Mouse (Mus musculus) testis, postnatal 14 days (tissue): ENCODE measurements around the gene Glud1.
"Not testable (repeated sequence)": the region's sequence is repeated elsewhere in the genome, so short reads cannot be mapped to it uniquely, and the experiment has no call there.

ENCODE experiments used
- DNase-seq: peaks from one replicate; pipeline ENCODE4 v3.0.0; 2021; ENCODE audit warnings: low spot score

Glud1 gene

DNA sequence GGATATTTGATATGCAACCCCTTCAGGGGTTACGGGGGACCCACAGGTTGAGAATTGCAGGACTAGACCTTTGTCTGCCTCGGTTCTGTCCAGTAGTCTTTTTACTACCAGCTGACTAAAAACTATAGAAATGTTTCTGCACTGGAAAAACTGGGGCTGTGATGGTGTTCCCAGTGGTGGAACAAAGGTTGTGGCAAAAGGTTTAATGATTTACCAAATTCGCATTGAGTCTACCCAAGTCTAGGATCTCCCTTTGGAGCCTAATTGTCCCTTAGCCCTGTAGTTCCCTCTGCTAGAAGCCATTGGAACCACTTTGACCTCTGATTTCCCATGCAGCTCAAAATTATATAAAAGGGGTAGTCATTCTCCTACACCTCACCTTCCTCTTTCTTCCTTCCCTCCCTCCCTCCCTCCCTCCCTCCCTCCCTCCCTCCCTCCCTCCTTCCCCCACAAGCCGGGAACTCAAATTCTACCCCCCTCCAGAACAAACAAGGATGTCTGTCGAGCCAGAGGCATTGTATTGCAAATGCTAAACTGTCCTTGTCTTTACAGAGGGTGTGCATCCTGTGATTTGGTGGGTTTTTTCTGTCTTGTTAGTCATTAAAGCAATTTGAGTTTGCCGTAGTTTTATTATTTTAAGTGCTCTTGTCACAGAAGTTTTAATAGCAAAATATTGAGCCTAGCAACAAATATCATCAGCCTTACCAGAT lies 2.0 kb downstream of the Glud1 start:
- DNase-seq, result no peak

DNA sequence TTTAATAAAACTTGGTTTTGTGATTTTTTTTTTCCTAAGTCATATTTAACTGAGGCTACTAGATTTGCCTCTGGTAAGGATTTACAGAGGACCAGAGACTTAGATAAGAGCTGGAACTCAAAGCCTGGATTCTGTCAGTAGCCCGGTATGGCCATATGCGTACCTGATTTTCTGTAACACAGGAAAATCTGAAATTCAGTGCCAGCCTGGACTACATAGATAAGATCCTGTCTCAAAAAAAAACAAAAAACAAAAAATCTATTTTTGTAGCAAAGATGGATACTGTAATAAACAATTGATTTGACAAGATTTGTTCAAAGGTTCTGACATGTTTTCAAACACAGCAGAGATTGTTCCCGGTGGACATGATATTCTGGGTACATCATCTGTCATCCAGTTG lies 3.1 kb downstream of the Glud1 start:
- DNase-seq, result no peak

DNA sequence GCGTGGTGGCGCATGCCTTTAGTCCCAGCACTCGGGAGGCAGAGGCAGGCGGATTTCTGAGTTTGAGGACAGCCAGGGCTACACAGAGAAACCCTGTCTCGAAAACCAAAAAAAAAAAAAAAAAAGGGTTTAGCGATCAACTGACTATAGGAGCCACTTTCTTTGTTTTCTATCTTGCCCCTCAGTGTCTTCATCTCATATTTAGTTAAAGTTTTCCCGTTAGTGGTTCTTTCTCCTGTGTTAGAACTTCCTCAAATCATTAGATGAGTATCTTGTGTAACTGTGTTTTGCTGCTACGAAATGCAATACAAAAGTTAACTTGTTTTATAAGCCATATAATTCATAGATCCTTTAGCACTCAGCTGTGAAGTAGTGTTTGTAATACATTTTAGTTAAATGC lies 3.9 kb downstream of the Glud1 start:
- not testable (repeated sequence) for DNase-seq

DNA sequence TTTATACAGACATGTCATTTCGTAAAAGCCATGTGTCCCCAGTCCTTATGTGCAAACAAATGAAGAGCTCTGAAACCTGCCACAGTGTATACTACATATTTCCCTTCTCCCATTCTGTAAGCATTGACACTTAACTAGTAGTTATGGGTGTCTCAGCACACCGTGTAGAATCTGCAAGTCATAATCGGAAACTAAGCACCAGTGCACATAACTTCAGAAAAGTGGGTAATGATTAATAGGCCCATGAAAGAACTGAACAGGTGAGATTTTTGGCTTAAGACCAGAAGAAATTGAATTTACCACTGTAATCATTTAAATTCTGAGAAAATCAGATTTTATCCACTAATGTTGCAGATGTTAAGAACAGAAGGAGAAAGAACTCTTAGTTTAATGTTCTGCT lies 4.3 kb downstream of the Glud1 start:
- no peak for DNase-seq

DNA sequence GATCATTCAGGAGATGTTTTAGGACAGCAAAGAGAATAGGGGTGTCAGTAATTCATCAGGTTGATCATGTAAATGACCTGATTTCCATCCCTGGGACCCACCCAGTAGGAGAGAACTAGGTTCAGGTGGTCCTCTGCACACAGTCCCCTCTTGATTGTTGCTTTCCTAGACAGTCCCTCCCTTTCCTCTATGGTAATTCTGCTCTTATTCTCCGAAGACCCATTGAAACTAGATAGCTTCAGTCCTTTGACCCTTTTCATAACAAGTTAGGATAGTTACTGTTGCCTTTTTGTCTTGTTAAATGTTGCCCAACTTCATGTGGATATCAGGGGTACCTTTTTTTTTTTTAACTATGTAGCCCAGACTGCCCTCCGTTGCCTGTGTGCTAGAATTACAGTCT lies 5.8 kb downstream of the Glud1 start:
- no peak for DNase-seq

DNA sequence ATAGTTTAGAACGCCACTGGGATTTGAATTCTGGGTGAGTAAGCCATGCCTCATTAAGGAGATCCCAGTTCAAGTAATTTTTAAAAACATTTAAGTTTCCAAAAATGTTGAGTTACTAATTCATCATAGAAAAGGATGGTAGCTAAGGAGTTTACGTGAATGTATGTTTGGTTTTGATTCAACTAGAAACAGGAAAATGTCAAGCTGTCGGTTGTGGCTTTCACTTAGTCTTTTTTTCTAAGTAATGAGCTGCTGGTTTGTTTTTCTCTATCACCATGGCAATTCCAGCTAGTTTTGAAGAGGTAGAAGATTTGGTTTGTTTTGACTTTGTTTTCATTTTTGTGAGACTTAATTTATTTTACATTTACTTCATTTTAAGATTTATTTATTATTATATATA lies 6.9 kb downstream of the Glud1 start:
- no peak for DNase-seq

DNA sequence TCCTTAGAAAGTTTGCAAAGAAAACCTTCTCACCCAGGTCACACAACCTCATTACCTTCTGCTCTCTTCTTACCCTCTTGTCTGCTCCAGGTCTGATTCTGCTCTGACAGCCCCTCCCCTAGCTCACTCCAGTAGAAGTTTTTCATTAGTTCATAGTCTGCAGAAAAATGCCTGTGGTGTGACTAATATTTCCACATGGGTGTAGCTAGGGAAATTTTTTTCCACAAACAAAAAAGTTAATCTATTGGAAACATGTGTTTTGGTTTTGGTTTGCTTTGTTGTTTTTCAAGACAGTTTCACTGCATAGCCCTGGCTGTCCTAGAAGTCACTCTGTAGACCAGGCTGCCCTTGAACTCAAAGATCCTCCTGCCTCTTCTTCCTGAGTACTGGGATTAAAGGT lies 7.6 kb downstream of the Glud1 start:
- DNase-seq, result no peak

DNA sequence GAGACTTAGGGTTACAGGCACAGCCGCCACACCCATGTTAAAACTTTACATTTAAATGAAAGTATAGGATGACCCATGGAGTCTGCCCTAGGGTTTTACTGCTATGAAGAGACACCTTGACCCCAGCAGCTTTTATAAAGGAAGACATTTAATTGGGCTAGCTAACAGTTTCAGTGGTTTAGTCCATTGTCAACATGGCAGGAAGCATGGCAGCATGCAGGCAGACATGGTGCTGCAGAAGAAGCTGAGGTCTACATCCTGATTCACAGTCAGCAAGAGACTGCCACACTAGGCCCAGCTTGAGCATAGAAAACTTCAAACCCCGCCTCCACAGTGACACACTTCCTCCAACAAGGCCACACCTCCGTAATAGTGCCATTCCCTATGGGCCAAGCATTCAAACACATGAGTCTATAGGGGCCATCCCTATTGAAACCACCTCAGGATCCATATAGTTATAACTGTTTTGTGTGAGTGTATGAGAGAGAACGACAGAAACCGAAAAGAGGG lies 13.1 kb downstream of the Glud1 start:
- DNase-seq, result no peak

DNA sequence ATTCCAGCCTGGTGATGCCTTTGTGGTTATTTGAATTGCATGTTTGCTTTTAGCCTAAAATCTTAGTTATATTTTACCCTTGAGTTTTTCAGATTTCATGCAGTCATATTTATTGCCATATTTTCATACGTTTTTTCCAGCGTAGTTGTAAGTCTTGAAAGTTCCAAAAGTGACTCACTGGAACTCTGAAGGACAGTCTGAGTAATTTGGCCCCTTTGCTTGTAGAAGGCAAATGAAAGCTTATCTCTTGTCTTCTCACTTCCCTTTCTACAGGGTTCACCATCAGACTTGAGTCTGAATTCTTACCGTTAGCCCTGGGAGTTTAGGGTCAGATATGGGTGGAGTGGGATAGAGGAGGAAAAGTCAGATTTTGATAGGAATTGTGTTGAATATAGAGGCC lies 16.1 kb downstream of the Glud1 start:
- DNase-seq, result no peak

DNA sequence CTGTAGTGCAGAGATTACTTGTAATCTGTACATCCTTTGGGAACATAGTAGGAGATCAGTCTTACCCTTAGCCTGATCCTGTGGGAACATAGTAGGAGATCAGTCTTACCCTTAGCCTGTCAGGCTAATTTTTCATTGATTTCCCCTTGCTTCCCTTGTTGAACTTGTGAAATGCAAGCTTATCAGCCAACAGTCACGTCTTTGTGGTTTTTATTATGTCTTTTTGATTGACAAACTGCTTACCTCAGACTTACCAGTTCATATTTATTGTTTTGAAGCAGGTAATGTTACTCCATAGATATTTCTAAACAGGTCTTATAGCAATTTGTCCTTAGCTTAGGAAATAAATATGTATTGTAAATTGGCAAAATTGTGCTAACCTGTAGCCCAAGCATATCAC lies 17.1 kb downstream of the Glud1 start:
- DNase-seq, result no peak

DNA sequence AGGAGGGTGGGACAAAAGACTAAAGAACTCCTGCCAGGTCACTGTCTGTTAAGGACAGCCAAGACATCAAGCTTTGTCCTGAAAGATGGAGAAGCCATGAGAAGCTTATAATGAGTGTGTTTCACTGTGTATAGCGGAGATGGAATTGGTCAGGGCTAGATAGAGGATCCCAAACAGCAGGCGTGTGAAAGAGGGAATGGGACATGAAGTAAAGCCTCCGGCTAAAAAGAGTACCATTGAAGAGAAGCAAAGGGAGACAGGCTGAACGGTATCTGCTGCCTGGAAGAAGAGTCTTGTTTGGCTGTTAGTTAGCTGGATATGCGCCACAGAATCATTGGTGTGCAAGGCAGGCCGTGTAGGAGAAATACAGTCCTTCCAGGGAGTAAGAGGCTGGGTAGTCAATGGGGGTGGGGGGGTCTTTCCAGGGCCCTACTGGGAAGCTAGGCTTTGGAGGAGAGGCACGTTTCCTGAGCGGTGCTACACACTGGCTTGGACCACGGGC lies 20.2 kb downstream of the Glud1 start:
- no peak for DNase-seq

DNA sequence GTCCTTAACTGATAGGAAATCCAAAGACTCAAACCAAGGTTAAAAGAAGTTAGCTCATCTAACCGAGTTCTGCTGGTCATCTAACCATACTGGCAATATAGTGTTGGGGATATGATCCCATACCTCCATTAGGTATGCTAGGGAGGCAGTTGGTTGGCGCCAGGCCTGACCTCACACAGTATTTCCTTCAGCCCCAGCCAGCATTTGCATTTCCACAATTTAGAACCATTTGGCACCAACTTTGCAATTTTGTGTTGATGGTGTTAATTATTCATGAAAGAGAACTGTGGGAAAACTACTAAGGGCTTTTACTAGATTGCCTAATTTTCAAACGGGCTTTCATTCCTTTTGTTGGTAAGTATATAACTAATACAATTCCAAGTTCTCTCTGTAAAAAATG lies 21.4 kb downstream of the Glud1 start:
- no peak for DNase-seq

DNA sequence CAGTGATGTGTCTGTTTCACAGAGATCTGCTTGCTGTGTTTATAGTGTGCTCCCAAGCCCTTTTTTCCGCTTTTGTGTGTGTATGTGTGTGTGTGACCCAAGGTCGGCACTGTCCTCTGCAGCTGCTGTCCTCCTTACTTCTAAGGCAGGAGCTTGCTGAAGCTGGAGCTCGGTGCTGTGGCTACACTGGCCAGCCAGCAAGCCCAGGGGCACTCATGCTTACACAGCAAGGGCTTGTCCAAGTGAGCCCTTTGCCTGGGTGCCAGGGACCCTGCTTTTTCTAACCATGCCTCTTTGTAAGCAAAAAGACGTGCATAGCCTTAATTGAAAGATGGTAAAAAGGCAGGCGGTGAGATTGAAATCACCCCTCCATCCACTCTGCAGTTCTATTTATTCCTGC lies 21.9 kb downstream of the Glud1 start:
- DNase-seq, result no peak

DNA sequence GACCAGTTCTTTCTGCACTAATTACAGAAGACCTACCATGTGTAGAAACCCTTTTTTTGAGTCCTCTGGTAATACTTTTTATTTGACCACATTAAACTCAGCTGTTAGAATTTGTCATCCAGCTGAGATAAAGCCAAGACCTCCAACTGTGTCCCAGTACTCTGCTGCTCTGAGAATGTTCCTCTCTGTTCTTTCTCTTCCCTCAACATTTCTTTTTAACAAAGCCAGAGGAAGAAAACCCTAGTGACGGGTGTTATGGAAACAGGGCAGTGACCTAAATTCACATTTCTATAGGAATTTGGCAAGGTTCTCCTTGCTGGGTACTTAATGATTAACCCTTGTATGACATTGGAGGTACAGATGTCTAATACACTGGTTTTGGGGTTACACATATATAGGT lies 28.9 kb downstream of the Glud1 start:
- DNase-seq, result no peak

DNA sequence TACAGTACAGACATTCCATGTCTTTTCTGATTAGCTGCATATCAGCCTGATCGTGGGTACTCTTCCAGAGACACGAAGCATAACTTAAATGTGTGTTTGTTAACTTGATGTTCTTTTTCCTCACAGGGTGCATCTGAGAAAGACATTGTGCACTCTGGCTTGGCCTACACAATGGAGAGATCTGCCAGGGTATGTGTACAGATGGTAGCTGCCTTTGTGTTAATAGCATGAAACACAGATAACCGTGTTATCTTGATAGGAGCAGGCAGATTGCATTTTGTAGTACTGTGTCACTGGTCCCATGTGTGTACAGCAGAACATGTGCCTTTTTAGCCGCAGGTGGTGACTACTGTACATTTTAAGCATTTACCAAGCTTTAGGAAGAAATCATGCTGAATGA lies 31.5 kb downstream of the Glud1 start:
- no peak for DNase-seq

DNA sequence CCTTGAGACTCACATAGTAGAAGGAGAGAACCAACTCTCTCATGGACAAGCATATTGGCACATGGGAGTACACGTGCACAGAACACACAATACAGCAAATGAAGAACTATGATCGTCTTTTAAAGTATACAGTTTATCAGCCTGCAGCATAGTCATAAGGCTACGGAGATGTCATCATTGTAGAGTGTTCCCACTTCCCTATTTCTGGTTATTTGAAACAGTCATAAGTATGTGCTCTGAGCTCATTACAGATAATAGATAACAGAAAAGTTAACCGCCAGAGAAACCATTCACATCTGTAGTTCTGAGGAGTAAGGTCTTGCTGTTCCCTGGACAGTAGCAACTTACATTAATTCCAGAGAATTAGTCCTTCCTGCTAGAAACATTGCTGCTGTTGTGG lies 32.6 kb downstream of the Glud1 start:
- no peak for DNase-seq

DNA sequence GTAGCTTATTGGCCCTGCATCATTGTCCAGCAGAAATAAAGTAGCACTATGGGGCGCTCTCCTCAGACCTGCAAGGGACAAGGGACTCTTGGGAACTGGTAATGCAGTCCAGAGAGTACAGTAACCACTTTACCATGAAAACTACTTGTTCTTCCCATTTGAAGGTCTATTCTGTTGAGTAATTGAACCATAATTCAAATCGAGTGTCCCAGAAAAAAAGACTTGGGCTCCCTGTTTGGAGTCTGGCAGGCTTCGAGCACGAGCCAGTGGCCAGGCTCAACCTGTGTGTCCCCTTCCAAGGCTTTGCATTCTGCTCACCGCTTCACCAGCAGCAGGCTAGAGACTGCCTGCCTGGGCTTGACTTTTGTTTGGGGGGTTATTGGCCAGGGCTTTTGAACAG lies 33.8 kb downstream of the Glud1 start:
- DNase-seq, result no peak

DNA sequence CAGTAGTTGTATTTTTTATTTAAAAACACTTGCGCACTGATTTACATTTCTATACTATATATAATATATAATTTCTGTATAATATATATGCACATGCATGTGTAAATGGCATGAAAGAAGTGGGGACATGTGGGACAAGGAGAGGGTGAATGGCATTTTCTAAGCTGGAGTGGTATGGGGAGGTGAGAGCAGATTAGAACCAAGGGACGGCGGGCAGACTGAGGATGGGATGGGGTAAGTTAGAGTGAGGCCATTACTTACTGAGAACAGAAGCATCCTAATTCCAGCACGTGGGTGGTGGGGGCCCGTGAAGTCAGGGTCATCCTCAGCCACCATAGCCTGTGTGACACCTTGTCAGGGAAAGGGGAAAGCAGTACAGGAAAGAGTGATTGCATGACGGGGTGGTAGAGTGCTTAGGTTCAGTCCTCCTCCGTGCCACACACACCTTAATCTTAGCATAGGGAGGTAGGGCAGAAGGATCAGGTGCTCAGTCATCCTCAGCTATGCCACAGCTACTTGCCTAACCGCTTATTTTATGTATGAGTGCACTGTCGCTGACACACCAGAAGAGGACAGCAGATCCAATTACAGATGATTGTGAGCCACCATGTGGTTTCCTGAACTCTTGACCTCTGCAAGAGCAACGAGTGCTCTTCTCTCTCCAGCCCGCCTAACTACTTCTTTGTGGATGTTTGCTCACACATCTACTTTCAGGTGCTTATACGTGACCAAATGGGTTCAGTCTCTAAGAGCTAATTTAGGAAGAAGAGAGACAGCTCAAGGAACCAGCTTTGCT lies 35.4 kb downstream of the Glud1 start:
- DNase-seq, result no peak

DNA sequence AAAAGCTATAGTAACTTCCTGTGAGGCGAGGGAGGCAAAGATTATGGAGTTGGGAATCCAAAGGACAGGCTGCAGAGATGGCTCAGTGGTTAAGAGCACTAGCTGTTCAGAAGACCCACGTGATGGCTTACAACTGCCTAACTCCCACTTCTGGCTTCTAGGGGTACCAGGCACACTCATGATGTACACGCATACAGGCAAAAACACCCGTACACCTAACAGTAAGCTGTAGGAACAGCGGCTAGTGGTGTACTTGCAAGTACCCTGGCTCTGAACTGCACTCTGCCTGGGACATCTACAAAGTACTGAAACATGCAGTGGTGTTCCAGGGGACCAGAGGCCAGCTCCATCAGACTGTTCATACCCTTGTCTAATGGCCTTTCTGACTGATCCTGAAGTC lies 36.6 kb downstream of the Glud1 start:
- no peak for DNase-seq

DNA sequence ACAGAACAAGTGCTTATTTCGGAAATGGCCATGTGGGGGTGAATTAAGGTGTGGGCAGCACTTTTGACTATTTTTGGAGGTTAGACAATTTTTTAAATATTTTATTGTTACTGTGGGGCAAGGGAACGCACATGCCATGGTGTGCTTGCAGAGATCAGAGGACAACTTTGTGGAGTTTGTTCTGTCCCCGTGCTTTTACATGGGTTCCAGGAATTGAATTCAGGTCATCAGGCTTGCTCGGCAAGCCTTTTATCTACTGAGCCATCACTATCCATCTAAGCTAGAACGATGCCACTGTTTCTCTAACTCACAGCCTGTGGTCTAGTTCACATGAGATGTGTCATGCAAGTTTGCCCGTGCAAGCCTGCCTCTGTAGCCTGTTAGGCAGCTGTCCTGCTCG lies 37.8 kb downstream of the Glud1 start:
- DNase-seq, result no peak

DNA sequence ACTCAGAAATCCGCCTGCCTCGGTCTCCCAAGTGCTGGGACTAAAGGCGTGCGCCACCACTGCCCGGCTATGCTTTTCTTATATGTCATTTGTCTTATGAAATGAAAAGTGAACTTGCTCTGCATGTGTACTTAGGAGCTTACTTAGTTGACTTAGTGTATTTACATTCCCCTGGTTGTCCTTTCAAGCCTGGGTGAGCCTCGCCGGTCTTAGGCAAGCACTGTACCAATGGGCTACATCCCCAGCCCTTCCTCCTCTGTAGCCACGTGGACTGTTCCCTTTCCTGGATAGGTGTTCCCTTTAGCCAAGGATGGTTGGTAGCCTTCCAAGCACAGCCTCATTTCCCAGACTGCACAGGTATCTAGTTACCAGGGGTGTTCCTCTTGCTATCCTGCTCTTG lies 38.5 kb downstream of the Glud1 start:
- DNase-seq, result no peak

DNA sequence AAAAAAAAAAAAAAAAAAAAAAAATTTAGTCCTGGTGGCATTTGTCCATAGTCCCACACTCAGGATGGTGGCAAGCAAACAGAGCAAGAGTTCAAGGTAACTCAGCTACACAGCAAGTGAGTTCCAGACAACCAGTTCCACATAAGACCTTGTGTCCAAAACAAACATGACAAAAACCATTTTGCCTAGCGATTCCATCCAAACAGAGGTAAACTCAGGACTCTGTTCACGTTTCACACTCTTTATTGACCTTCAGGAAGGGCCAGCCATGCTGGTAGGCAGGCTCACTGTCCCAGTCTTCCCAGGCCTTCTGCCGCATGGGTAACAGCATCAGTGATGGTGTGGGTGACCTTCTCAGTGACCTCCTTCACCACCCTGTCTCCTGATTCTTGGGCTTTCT lies 41.1 kb downstream of the Glud1 start:
- no peak for DNase-seq

DNA sequence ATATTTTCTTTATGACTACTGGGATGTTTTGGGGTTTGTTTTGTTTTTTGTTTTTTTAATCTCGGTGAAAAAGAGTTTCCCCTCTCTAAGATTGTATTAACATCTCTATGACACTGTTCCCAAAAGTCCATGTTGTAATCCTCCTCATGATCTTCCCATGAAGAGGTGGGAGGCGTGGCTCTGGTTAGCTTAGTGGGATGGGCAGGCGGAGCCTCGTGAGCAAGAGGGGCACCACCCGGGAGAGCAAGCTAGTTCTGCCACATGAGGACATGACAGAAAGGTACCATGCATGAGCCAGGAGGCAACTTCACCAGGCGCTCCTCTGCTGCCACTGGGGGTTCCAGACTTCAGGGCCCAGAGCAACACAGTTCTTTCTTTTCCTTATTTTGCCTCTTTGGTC lies 42.0 kb downstream of the Glud1 start:
- no peak for DNase-seq

DNA sequence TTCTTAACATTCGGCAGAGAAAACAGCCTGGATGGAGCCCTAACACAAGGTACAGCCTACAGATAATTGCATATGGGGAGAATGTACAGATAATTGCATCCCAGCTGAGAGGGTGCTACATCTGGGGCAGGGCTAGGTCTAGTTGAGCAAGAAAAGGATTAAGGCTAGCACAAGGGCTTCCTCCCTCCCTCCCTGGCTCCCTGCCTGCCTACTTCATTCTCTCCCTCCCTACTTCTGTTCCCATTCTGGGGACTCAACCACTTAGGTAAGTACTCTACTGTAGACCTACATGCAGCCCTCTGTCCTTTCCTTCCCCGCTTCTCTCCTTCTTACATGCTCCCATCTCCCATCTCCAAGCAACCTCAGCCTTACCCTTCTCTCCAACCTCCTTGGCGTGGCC lies 42.8 kb downstream of the Glud1 start:
- no peak for DNase-seq
